Mouse (Mus musculus) C2C12 (cell line): ENCODE measurements around the gene Romo1.

ENCODE experiments used
- CEBPB ChIP-seq: IDR thresholded peaks from one replicate; pipeline ENCODE4 v1.6.1; 2011; ENCODE audit warnings: low read depth, mild to moderate bottlenecking, control low read depth, moderate library complexity
- CTCF ChIP-seq: IDR thresholded peaks from one replicate; pipeline ENCODE4 v1.5.1; 2011; ENCODE audit not compliant: control insufficient read depth, insufficient read depth, insufficient read length
- MAX ChIP-seq: IDR thresholded peaks from one replicate; pipeline ENCODE4 v1.6.1; 2011; ENCODE audit warnings: mild to moderate bottlenecking, control low read depth

DNA sequence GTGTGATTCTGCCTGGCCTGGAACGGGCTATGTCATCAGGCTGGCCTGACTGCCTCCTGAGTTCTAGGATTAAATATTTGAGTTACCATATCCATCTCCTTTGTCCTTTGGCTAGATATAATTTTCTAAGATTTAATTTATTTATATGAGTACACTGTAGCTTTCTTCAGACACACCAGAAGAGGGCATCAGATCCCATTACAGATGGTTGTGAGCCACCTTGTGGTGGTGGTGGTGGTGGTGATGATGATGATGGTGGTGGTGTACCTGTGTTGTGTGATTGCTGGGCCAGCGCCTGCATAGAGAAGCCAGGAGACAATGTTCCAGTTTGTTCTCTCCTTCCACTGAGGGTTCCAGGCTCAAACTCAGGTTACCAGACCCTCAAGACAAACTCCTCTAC lies 47.7 kb downstream of the Romo1 start:
- no peak for TF ChIP-seq CTCF
- no peak for TF ChIP-seq CEBPB
- TF ChIP-seq MAX, result no peak
